Mouse (Mus musculus): ENCODE data around the gene Samd8.
A peak's percentile ranks its signal among the peaks of the same experiment; 100 is the strongest.

The Samd8 gene

DNA sequence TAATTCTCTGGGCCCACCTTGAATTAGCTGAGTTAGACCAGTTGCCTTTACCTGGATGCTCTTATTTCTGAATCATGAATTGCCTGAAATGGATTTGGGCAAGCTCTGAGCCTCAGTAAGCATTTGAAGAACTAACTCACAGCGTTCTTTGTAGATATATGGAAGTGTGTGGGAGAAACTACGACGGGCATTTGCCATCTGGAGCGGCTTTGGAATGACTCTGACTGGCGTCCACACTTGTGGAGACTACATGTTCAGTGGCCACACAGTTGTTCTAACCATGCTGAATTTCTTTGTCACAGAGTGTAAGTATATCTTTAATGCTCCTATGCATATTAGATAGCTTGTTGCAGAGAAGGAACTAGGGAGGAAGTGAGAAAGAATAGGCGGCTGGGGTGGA lies 41.9 kb downstream of the Samd8 start:
- DNase-seq (ENCODE audit: low spot score in 2 of 2) = no peak

- no peak for DNase-seq (ENCODE audit: low spot score in 2 of 2)
These were observed 50.3 kb downstream of the Samd8 start for GRCm38 (mm10) chr14:21800641-21801040.

- DNase-seq (ENCODE audit: low spot score in 2 of 2) = no peak
These were observed 51.3 kb downstream of the Samd8 start for GRCm38 (mm10) chr14:21801624-21802023.

- DNase-seq (ENCODE audit: low spot score in 2 of 2) = no peak
These were observed 52.3 kb downstream of the Samd8 start for GRCm38 (mm10) chr14:21802543-21803206.

DNA sequence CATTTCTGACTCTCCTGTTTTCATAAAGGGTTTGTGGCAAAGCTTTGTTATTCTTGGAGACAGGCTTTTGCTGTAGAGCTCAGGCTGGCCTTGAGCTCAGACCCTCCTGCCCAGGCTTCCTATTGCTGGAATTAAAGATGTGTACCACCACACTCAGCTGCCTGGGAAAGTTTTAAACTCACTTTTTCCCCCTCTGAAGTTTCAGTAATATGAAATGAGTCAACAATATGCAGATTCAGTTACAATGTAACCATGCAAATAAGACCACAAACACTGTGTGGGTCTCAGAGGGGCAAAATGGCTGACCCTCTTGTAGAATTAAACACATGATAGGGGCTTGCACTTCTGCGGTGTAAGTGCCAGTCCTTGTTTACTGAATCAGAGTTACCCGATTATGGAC lies 55.9 kb downstream of the Samd8 start:
- no peak for DNase-seq (ENCODE audit: low spot score in 2 of 2)

DNA sequence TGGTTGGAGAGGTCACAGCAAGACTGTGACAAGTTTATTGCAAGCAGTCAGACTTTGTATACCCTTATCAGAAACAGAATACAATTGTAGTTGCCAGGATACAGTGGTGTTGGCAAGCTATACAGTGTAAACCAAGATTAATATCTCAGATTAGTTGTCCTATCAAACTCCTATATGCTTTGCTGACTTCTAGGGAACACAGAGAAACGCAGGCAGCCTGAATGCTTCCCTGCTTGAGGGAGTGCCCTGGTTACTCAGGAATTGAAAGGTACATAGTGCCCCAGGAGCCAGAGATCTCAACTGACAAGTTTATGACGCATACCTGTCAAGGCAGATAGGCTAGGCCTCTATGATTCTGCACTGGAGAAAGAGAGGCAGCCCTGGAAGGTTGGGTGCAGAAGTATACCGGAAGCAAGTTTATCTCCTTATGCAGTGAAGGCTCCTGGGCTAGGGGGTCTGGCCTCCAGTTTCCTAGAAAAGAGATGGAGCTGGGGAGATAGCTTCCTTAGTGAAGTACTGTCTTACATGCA lies 56.4 kb downstream of the Samd8 start:
- no peak for DNase-seq (ENCODE audit: low spot score in 2 of 2)

GRCm38 (mm10) chr14:21808208-21808922 lies 58.0 kb downstream of the Samd8 start:
- DNase-seq (ENCODE audit: low spot score in 2 of 2) = no peak

- DNase-seq (ENCODE audit: low spot score in 2 of 2) = no peak
These were observed 59.1 kb downstream of the Samd8 start for GRCm38 (mm10) chr14:21809418-21809817.

DNA sequence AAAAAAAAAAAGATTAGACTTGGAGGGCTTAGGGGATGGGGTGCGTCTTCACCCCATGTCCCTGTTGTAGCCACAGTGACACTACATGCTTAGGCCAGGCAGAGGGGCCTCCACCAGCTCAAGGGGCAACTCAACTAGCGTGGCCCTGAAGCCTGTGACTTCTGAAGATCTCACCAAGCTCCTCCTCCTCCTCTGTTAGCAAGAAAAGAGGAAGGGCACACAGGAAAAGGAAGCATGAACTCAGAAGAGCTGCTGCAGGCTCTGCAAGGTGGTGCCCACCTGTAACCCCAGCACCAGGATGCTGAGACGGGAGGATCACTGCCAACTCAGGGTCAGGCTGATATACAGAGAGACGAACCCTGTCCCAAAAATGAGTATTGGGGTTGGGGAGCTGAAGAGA lies 61.0 kb downstream of the Samd8 start:
- DNase-seq (ENCODE audit: low spot score in 2 of 2) = no peak

- DNase-seq (ENCODE audit: low spot score in 2 of 2) = no peak
These were observed 61.5 kb downstream of the Samd8 start for GRCm38 (mm10) chr14:21811744-21812393.

- DNase-seq (ENCODE audit: low spot score in 2 of 2) = peak; percentile 47 to 50
These were observed 62.3 kb downstream of the Samd8 start for GRCm38 (mm10) chr14:21812590-21813162.

DNA sequence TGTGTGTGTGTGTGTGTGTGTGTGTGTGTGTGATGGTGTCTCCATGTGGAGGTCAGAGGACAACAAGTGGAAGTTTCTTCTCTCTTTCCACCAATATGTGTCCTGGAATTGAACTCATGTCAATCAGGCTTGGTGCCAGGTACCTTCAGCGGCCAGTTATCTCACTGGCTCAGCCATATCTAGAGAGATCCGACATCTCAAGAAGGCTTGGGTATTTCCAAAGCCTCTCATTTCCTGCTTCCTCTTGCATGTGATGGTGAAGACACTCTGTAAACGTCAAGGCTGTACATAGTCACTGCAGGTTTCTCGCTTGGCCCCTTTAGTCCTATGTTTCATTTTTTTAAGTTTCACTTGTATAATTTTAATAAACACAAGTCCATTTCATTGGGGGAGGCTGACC lies 62.9 kb downstream of the Samd8 start:
- DNase-seq (ENCODE audit: low spot score in 2 of 2) = no peak

- no peak for DNase-seq (ENCODE audit: low spot score in 2 of 2)
These were observed 63.5 kb downstream of the Samd8 start for GRCm38 (mm10) chr14:21813847-21814246.

DNA sequence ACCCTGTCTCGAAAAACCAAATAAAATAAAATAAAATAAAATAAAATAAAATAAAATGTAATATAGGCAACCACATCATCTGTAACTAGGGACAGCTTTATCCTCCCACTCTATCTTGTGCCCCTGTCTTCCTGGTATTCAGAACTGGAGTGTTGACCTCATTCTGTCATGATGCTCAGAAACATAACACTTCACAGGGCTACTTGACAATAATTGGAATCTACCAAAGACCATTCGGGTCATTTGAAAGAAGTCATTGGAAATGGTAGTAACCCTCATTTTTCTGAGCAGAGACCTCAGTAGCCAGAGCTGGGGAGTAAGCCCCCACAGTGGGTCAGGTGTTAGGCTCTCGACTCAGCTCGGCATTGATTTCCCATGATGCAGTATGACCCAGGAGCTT lies 64.3 kb downstream of the Samd8 start:
- DNase-seq (ENCODE audit: low spot score in 2 of 2) = no peak

- no peak for DNase-seq (ENCODE audit: low spot score in 2 of 2)
These were observed 65.9 kb downstream of the Samd8 start for GRCm38 (mm10) chr14:21816255-21816654.

DNA sequence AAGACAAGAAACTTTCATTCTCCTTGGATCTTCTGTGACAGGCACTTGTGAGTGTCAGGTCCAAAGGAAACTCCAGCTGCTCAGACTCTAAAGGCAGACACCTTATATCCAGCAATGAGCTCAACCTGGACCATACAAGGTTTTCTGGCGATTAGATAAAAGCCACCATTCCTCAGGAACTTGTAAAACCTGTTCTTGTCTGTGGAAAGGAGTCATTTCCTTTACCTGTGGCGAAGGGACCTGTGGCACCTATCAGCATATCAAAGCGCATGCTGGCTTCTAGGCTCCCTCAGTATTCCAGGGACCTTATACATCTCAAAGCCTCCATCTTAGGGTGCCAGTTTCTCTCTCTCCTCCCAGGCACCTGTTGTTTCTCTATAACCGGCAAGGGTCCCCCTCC lies 67.1 kb downstream of the Samd8 start:
- DNase-seq (ENCODE audit: low spot score in 2 of 2) = no peak

DNA sequence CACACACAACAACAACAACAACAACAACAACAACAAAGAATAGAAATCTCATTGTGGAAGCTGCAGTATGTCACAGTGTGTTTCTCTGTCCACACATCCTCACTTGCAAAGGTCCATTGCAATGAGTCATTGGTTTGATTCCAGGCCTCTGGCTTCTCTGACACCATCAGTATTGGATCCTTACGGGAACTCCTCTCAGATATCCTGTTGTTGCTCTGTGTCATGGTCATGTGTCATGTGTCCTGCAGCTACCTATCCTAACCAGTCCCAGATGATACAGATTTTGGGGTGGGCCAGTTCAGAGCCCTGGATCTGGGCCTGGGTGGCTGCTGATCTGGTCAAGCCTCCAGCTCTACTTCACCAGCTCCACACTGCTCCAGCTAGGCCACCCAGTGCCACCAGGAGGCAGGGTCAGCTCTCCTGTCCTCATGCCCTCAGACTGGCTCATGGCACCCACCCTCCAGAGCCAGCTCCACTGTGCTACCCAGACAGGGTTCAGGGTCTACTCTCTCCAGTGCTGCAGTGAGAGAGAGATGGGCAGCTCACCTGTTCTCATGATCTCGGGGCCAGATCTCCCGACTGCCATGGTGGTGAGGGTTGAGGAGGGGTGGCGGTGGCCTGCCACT lies 70.7 kb downstream of the Samd8 start:
- no peak for DNase-seq (ENCODE audit: low spot score in 2 of 2)

DNA sequence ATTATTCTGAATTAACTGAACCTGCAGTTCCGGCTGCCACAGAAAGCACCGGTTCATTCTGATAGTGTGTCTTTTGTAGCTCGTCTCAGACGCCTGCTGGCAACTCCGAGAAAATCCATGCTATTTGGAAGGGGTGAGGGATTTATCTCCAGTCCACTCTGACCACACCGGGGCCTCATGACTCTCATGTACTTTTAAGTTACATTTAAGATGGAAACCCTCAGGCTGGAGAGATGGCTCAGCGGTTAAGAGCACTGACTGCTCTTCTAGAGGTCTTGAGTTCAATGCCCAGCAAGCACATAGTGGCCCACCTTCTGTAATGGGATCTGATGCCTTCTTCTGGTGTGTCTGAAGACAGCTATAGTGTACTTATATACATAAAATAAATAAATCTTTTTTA lies 72.0 kb downstream of the Samd8 start:
- DNase-seq (ENCODE audit: low spot score in 2 of 2) = no peak

GRCm38 (mm10) chr14:21822795-21823374 lies 72.6 kb downstream of the Samd8 start:
- peak; percentile 53 to 55 for DNase-seq (ENCODE audit: low spot score in 2 of 2)

GRCm38 (mm10) chr14:21823897-21824296 lies 73.6 kb downstream of the Samd8 start:
- no peak for DNase-seq (ENCODE audit: low spot score in 2 of 2)

GRCm38 (mm10) chr14:21824938-21825337 lies 74.6 kb downstream of the Samd8 start, which contains the start of gene Vdac2:
Gene Vdac2, plus strand, starts transcription at chr14:21825238.
- no peak for DNase-seq (ENCODE audit: low spot score in 2 of 2)
